Mouse (Mus musculus) NIH3T3 (cell line): ENCODE results near the gene Sik3.
"Not testable (repeated sequence)": the region's sequence is repeated elsewhere in the genome, so short reads cannot be mapped to it uniquely, and the experiment has no call there.

Experiments
- DNase-seq: peaks from one replicate; pipeline ENCODE4 v3.0.0-alpha.2; 2012; ENCODE audit warnings: low read depth

Sik3 gene

GRCm38 (mm10) chr9:46103154-46103553 lies 90.5 kb downstream of the Sik3 start:
- DNase-seq = no peak

GRCm38 (mm10) chr9:46106105-46106504 lies 93.5 kb downstream of the Sik3 start:
- DNase-seq = no peak

- DNase-seq = peak; percentile 57
Measured at GRCm38 (mm10) chr9:46110648-46111047, 98.0 kb downstream of the Sik3 start.

- DNase-seq = no peak
Measured at GRCm38 (mm10) chr9:46111334-46111733, 98.7 kb downstream of the Sik3 start.

GRCm38 (mm10) chr9:46112246-46112645 lies 99.6 kb downstream of the Sik3 start:
- DNase-seq = peak; percentile 90

GRCm38 (mm10) chr9:46118844-46119385 lies 106.3 kb downstream of the Sik3 start:
- no peak for DNase-seq

GRCm38 (mm10) chr9:46119943-46120441 lies 107.4 kb downstream of the Sik3 start:
- DNase-seq = peak; percentile 98

- peak; percentile 64 for DNase-seq
Measured at GRCm38 (mm10) chr9:46120468-46121253, 108.0 kb downstream of the Sik3 start.

GRCm38 (mm10) chr9:46121486-46121885 lies 108.9 kb downstream of the Sik3 start:
- DNase-seq = no peak

GRCm38 (mm10) chr9:46122731-46123130 lies 110.1 kb downstream of the Sik3 start:
- no peak for DNase-seq

GRCm38 (mm10) chr9:46126295-46126694 lies 113.7 kb downstream of the Sik3 start:
- peak; percentile 48 for DNase-seq

GRCm38 (mm10) chr9:46127326-46127725 lies 114.7 kb downstream of the Sik3 start:
- DNase-seq = no peak

GRCm38 (mm10) chr9:46129241-46129640 lies 116.6 kb downstream of the Sik3 start:
- no peak for DNase-seq

- DNase-seq = not testable (repeated sequence)
Measured at GRCm38 (mm10) chr9:46132821-46133220, 120.2 kb downstream of the Sik3 start.

- no peak for DNase-seq
Measured at GRCm38 (mm10) chr9:46138831-46139230, 126.2 kb downstream of the Sik3 start.

GRCm38 (mm10) chr9:46140811-46141210 lies 128.2 kb downstream of the Sik3 start:
- DNase-seq = peak; percentile 29

- no peak for DNase-seq
Measured at GRCm38 (mm10) chr9:46142031-46142430, 129.4 kb downstream of the Sik3 start.

- DNase-seq = no peak
Measured at GRCm38 (mm10) chr9:46142492-46142891, 129.9 kb downstream of the Sik3 start.

- no peak for DNase-seq
Measured at GRCm38 (mm10) chr9:46144976-46145375, 132.4 kb downstream of the Sik3 start.

GRCm38 (mm10) chr9:46146437-46146836 lies 133.8 kb downstream of the Sik3 start:
- DNase-seq = peak; percentile 13

GRCm38 (mm10) chr9:46148723-46149122 lies 136.1 kb downstream of the Sik3 start:
- DNase-seq = no peak

- DNase-seq = no peak
Measured at GRCm38 (mm10) chr9:46149392-46149791, 136.8 kb downstream of the Sik3 start.

- no peak for DNase-seq
Measured at GRCm38 (mm10) chr9:46150116-46150515, 137.5 kb downstream of the Sik3 start.
